Mouse (Mus musculus): ENCODE measurements around the gene Gm20695. TPM values are rescaled to one million over a fixed set of nuclear protein-coding genes. Genes with fewer than 3 reads are reported as not detected.
A peak's percentile ranks its signal among the peaks of the same experiment; 100 is the strongest.

Gm20695 gene
- polyA plus RNA-seq, 1 experiment from 2014 or later: 2.8 TPM

DNA sequence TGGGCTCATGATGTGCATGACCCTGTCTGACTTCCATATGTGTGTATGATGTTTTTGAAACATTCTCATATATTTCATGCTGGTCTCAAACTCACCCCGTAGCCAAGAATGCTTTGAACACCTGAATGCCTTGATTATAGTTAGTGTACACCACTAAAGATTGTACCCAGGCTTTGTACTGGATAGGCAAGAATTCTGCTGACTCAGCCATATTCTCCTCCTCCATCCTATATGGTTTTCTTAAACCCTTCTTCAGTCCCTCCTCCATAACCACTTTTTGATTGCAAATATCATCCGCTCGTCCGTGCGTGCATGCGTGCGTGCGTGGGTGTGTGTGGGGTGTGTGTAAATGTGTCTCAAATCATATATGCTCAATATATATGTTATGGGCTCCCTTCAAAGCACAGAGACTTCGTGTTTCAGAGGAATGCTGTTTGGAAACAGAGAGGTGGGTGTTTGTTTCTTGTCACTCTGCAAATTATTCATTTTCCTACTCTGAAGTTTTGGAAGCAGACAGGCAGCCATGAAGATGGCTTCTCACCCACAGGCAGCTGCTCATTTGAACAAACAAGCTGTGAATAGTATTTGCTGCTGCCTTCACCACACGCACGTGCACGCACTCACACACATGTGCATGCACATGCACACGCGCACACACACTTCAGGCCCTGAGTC, 7.3 kb downstream of the Gm20695 start:
- Histone ChIP-seq H3K27me3 (ENCODE audit: control insufficient read depth, insufficient read depth, low read length) (no peaks in the 10 kb centered on the region), H3K4me3 (replicated peaks; ENCODE audit: low read length) (no peak overlapping the region), H3K4me2 (replicated peaks) (no peak overlapping the region), H3K36me3 (replicated peaks; ENCODE audit: control insufficient read depth, insufficient read depth) (peaks cover 17% of the 10 kb centered on the region), H3K9me3 (ENCODE audit: control insufficient read depth, low read length) (no peaks in the 10 kb centered on the region), H3K9ac (no peak overlapping the region), H3K27ac (no peak overlapping the region), H3K4me1 (replicated peaks; ENCODE audit: control insufficient read depth, insufficient read depth, low read length) (no peaks in the 10 kb centered on the region)
- DNase-seq (ENCODE audit: low spot score) (no peak), ATAC-seq (ENCODE audit: low FRiP score) (no peak)
- 95% methylated on average over 14 of the region's 14 CpGs for WGBS

DNA sequence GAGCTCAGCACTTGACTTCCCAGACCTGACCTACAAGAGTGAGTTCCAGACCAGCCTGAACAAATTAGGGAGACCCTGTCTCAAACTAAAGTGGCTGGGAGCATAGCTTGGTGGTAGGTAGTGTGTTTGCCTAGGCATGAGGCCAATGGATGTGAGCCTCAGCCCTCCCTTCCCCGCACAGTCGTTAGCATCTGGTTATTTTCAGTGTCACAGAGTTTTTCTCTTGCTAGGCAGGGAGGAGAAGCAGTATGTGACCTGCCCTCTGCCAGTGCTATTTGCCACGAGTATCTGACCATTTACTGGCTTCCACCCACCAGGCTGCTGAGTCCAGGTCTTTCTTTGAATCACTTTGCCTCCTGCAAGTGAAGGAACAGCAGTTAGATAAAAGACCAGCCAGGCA, 9.3 kb downstream of the Gm20695 start:
- DNase-seq (ENCODE audit: low spot score): no peak
- Histone ChIP-seq H3K9ac (no peak overlapping the region), H3K36me3 (replicated peaks; ENCODE audit: control insufficient read depth, insufficient read depth) (peaks cover 34% of the 10 kb centered on the region), H3K4me2 (replicated peaks) (no peak overlapping the region), H3K27me3 (ENCODE audit: control insufficient read depth, insufficient read depth, low read length) (no peaks in the 10 kb centered on the region), H3K4me1 (replicated peaks; ENCODE audit: control insufficient read depth, insufficient read depth, low read length) (no peaks in the 10 kb centered on the region), H3K4me3 (replicated peaks; ENCODE audit: low read length) (no peak overlapping the region), H3K9me3 (ENCODE audit: control insufficient read depth, low read length) (no peaks in the 10 kb centered on the region), H3K27ac (no peak overlapping the region)
- 85% methylated on average over 3 of the region's 3 CpGs for WGBS
- ATAC-seq (ENCODE audit: low FRiP score): no peak

DNA sequence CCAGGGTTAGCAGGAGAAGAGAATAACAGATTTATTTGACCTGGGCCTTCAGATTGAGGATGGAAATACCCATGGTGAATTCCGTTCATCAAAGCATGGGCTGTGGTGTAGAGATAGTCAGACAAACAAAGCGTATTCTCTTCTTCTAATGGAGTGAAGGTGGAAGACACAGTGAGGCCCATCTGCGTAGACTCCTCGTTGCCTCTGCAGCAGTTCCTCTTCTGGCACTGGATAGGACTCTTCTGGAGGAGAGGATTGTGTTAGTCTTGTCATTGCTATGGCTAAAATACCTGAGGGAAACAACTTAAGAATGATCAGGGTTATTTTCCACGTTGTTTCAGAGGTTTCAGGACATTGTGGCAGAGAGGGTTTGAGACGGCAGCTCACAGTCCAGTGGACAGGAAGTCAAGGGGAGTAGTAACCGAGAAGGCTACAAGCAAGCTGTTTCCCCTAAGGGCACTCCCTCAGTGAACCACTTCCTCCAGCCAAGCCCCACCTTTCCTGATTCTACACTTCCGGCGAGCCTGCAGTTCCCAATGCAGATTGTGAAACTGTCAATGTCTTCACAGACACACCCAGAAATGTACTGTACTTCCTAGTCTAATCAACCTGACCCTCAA, 10.8 kb downstream of the Gm20695 start:
- Histone ChIP-seq H3K4me1 (replicated peaks; ENCODE audit: control insufficient read depth, insufficient read depth, low read length) (no peaks in the 10 kb centered on the region), H3K9me3 (ENCODE audit: control insufficient read depth, low read length) (no peaks in the 10 kb centered on the region), H3K4me2 (replicated peaks) (no peak overlapping the region), H3K9ac (no peak overlapping the region), H3K36me3 (replicated peaks; ENCODE audit: control insufficient read depth, insufficient read depth) (peaks cover 50% of the 10 kb centered on the region), H3K4me3 (replicated peaks; ENCODE audit: low read length) (no peak overlapping the region), H3K27me3 (ENCODE audit: control insufficient read depth, insufficient read depth, low read length) (no peaks in the 10 kb centered on the region), H3K27ac (peak overlapping the region; percentile 38; the same call in 1 of the 2 replicates)
- ATAC-seq (ENCODE audit: low FRiP score) (no peak), DNase-seq (ENCODE audit: low spot score) (no peak)
- 82% methylated on average over 9 of the region's 9 CpGs for WGBS

DNA sequence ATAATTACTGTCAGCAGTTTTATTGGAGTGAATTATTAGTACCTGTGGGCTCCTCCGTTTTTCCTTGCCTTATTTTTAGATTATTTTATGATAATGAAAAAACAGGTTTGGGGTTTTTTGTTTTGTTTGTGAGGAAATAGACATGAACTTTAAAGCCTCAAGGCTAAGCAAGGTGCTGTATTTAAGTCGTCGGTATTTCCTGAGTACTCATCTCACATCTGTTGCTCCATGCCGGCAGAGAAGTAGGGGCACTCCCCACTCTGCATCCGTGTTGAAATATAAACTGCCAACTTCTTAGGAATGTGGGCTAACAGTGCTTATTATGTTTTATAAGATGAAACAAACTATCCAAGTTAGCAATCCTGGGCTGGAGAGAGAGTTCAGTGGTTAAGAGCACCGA, 11.6 kb downstream of the Gm20695 start:
- Histone ChIP-seq H3K27me3 (ENCODE audit: control insufficient read depth, insufficient read depth, low read length) (no peaks in the 10 kb centered on the region), H3K9me3 (ENCODE audit: control insufficient read depth, low read length) (no peaks in the 10 kb centered on the region), H3K36me3 (replicated peaks; ENCODE audit: control insufficient read depth, insufficient read depth) (peaks cover 57% of the 10 kb centered on the region), H3K27ac (no peak overlapping the region), H3K4me2 (replicated peaks) (no peak overlapping the region), H3K4me1 (replicated peaks; ENCODE audit: control insufficient read depth, insufficient read depth, low read length) (no peaks in the 10 kb centered on the region), H3K4me3 (replicated peaks; ENCODE audit: low read length) (no peak overlapping the region), H3K9ac (no peak overlapping the region)
- ATAC-seq (ENCODE audit: low FRiP score): no peak
- WGBS: 87% methylated on average over 6 of the region's 6 CpGs
- DNase-seq (ENCODE audit: low spot score): no peak

DNA sequence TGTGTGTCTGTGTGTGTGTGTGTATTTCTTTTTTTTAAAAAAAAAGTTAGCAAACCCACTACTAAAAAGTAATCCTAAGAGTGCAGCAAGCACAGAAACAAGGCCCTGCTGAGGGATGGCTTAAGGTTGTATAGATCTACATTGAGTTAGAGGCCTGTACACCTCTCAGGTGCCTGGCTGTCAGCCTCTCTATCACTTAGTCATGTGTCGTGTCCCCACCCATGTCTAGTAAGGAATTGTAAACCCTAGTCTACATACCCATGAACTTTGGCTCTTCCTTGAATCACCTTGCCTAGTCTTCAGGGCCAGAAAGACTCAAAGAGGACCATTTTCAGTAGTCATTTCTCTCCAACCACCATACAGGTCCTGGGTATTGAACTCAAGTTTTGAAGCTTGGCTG, 12.1 kb downstream of the Gm20695 start:
- Histone ChIP-seq H3K36me3 (replicated peaks; ENCODE audit: control insufficient read depth, insufficient read depth) (peaks cover 62% of the 10 kb centered on the region), H3K9me3 (ENCODE audit: control insufficient read depth, low read length) (no peaks in the 10 kb centered on the region), H3K4me3 (replicated peaks; ENCODE audit: low read length) (no peak overlapping the region), H3K27me3 (ENCODE audit: control insufficient read depth, insufficient read depth, low read length) (no peaks in the 10 kb centered on the region), H3K9ac (no peak overlapping the region), H3K4me1 (replicated peaks; ENCODE audit: control insufficient read depth, insufficient read depth, low read length) (no peaks in the 10 kb centered on the region), H3K4me2 (replicated peaks) (no peak overlapping the region), H3K27ac (no peak overlapping the region)
- no peak for DNase-seq (ENCODE audit: low spot score)
- ATAC-seq (ENCODE audit: low FRiP score): no peak
- 91% methylated on average over 1 of the region's 1 CpGs for WGBS

DNA sequence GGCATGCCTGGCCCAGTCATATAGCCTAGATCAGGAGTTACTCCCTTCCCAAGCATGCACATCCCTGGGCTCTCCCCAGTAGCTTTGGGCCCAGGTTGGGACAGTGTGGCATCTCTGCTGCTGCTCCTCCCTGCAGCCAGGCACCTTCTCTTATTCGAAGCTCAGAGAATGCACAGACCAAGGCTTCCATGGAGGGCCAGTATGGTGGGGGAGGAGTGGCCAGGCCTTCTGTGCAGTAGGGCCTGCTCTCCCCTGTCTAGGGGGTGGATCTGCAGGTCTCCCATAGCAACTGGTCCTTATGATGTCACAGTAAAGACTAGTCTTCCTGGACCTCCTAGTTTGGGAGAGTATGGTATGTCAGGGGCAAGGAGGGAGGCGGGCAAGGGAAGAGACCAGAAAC, 23.0 kb downstream of the Gm20695 start:
- Histone ChIP-seq H3K4me2 (replicated peaks) (no peak overlapping the region), H3K27me3 (ENCODE audit: control insufficient read depth, insufficient read depth, low read length) (no peaks in the 10 kb centered on the region), H3K4me1 (replicated peaks; ENCODE audit: control insufficient read depth, insufficient read depth, low read length) (peaks cover 13% of the 10 kb centered on the region), H3K27ac (no peak overlapping the region), H3K36me3 (replicated peaks; ENCODE audit: control insufficient read depth, insufficient read depth) (peaks cover 50% of the 10 kb centered on the region), H3K4me3 (replicated peaks; ENCODE audit: low read length) (no peak overlapping the region), H3K9me3 (ENCODE audit: control insufficient read depth, low read length) (no peaks in the 10 kb centered on the region), H3K9ac (0 out of 2 replicates have a peak overlapping the region, but pooled peaks have one; percentile 1)
- 73% methylated on average over 2 of the region's 2 CpGs for WGBS
- DNase-seq (ENCODE audit: low spot score) (no peak), ATAC-seq (ENCODE audit: low FRiP score) (no peak)

DNA sequence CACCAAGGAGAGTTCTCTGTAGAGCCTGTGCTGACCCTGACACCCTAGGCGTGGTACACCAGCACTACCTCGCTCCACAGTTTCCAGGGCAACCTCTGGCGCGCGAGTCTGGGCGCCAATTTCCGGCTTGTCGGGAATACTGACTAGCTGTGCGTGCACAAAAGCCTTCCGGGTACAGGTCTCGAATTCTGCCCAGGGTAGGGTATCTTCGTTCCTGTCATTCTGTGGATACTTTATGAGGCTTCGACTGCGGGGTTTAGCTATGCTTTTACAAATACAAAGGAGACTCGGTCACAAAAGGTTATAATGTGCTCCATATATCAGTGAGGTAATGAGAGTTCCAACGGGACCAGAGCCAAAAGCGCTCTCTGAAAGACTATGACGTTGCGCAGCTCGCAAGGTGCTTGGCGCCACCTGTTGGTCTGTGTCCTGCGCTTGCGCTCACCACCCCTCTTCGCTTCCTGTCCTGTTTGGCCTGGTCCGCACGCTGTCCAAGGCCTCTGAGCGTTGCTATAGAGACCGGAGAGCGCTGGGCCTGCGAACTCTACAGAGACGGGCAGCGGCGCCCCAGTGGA, 24.2 kb downstream of the Gm20695 start, which contains the start of the genes 1700037C18Rik and Cluap1:
Gene 1700037C18Rik, minus strand, starts transcription at position 153 of the 575 bp plus-strand sequence.
Gene Cluap1, plus strand, starts transcription at position 265 of the 575 bp plus-strand sequence.
- ATAC-seq (ENCODE audit: low FRiP score): peak; percentile 96

DNA sequence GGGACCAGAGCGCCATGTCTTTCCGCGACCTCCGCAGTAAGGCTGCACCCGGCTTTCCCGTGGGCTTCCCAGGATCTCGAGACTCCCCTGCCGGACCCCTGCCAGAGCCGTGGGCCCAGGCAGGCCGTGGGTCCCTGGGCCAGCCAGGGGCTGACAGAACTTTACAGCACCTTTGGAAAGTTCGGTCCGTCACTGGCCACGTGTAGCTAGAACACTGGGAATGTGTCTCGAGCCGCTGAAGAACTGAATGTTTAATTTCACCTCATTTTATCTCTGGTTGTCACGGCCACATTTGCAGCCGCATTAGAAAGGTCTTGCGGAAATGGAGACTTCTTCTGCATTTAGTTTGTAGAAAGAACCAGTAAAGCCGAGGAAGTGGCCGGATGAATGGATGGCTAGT, 24.7 kb downstream of the Gm20695 start:
- no peaks in the 10 kb centered on the region for H3K27me3 ChIP-seq (ENCODE audit: control insufficient read depth, insufficient read depth, low read length)
- H3K9ac ChIP-seq: peak overlapping the region; percentile 71
- peak overlapping the region; percentile 78 for H3K4me2 ChIP-seq (replicated peaks)
- DNase-seq (ENCODE audit: low spot score): peak; percentile 30
- H3K27ac ChIP-seq: peak overlapping the region; percentile 75
- 7% methylated on average over 20 of the region's 20 CpGs for WGBS
- peaks cover 51% of the 10 kb centered on the region for H3K36me3 ChIP-seq (replicated peaks; ENCODE audit: control insufficient read depth, insufficient read depth)
- no peak for ATAC-seq (ENCODE audit: low FRiP score)
- peaks cover 13% of the 10 kb centered on the region for H3K4me1 ChIP-seq (replicated peaks; ENCODE audit: control insufficient read depth, insufficient read depth, low read length)
- H3K4me3 ChIP-seq (replicated peaks; ENCODE audit: low read length): peak overlapping the region; percentile 58
- no peaks in the 10 kb centered on the region for H3K9me3 ChIP-seq (ENCODE audit: control insufficient read depth, low read length)

More for the DNA sequence above, 24.2 kb downstream of the Gm20695 start, which contains the start of the genes 1700037C18Rik and Cluap1:
- Histone ChIP-seq H3K4me2 (replicated peaks) (peak within 1 kb of the TSS; percentile 78), H3K9me3 (ENCODE audit: control insufficient read depth, low read length) (no peaks in the 10 kb centered on the region), H3K27ac (peak within 1 kb of the TSS; percentile 75), H3K27me3 (ENCODE audit: control insufficient read depth, insufficient read depth, low read length) (no peaks in the 10 kb centered on the region), H3K4me1 (replicated peaks; ENCODE audit: control insufficient read depth, insufficient read depth, low read length) (peaks cover 13% of the 10 kb centered on the region), H3K4me3 (replicated peaks; ENCODE audit: low read length) (peak within 1 kb of the TSS; percentile 58), H3K36me3 (replicated peaks; ENCODE audit: control insufficient read depth, insufficient read depth) (peaks cover 51% of the 10 kb centered on the region), H3K9ac (peak within 1 kb of the TSS; percentile 71)
- WGBS: under 1% methylated on average over 33 of the region's 33 CpGs
- DNase-seq (ENCODE audit: low spot score): peak; percentile 92

DNA sequence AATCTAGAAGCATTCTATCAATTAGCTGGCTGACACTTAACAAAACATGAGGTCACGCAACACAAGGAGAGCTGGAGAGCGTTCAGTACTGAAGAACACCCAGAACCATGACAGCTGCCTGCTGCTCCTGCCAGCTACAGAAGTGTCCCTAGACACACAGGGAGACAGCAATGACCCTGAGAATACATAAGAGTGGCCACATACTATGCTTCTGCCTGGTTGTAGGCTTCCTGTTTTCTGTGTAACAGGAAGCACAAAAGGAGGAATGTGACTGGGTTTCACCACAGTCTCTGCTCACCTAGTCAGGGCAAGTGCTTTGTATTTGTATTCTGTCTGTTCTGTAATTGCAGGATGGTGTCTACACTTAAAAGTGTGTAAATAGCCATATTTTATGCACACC, 36.3 kb downstream of the Gm20695 start:
- no peak for ATAC-seq (ENCODE audit: low FRiP score)
- Histone ChIP-seq H3K27me3 (ENCODE audit: control insufficient read depth, insufficient read depth, low read length) (no peaks in the 10 kb centered on the region), H3K9ac (no peak overlapping the region), H3K4me2 (replicated peaks) (no peak overlapping the region), H3K4me3 (replicated peaks; ENCODE audit: low read length) (no peak overlapping the region), H3K36me3 (replicated peaks; ENCODE audit: control insufficient read depth, insufficient read depth) (peaks cover 82% of the 10 kb centered on the region), H3K9me3 (ENCODE audit: control insufficient read depth, low read length) (no peaks in the 10 kb centered on the region), H3K27ac (no peak overlapping the region), H3K4me1 (replicated peaks; ENCODE audit: control insufficient read depth, insufficient read depth, low read length) (no peaks in the 10 kb centered on the region)
- WGBS: 88% methylated on average over 2 of the region's 2 CpGs
- DNase-seq (ENCODE audit: low spot score): no peak
